Mouse (Mus musculus): ENCODE results near the gene Aldob.

- TF ChIP-seq CTCF (IDR thresholded peaks at IDR 0.05; ENCODE audit: insufficient read depth, low read length) (no peak), POLR2A (IDR thresholded peaks at IDR 0.05; ENCODE audit: borderline replicate concordance, extremely low read depth, low read depth, low read length) (no peak)
Observed at GRCm38 (mm10) chr4:49506386-49506785, 43.0 kb downstream of the Aldob start, which contains the start of gene Baat.
